Mouse (Mus musculus) heart, adult 11 months (tissue): Measurements from ENCODE around the gene Faf2.

ENCODE experiments used
- DNase-seq: peaks from one replicate; pipeline ENCODE4 v3.0.0; 2022

Faf2 gene

DNA sequence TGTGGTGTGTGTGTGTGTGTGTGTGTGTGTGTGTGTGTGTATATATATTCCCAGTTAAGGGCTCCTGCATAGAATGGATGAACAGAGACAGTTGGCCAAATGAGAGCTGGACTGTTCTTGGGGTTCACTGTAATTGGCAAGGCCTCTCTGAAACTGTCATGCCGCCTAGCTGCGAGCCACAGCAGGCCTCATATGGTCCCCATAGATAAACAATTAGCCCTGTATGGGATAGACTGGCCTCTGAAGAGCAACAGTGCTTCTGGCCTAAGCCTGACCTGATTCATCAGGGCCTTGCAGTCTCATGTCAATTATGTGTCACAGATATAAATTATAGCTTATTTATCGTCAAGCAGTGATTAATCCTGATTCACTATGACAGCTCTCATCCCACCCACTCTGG is 13.6 kb upstream of the Faf2 start:
- DNase-seq, result no peak

DNA sequence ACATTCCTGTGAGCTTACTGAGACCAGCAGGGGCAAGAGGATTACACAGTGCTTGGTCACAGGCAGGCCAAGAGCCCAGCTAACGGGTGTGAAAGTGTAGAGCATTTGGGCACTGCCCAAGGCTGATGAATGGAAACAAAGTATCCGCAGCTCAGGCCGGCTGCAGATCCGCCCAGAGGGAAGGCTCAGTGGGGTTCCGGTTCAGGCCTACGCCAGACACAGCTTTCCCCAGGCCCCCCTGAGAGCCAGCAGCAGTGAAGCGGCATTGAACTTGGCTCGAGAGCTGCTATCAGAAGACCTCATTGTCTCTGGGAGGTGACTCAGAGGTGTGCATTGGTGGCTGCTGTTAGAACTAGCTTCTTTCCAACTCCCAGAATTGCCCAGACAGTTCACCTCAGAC is 12.9 kb upstream of the Faf2 start:
- DNase-seq, result peak; percentile 96

DNA sequence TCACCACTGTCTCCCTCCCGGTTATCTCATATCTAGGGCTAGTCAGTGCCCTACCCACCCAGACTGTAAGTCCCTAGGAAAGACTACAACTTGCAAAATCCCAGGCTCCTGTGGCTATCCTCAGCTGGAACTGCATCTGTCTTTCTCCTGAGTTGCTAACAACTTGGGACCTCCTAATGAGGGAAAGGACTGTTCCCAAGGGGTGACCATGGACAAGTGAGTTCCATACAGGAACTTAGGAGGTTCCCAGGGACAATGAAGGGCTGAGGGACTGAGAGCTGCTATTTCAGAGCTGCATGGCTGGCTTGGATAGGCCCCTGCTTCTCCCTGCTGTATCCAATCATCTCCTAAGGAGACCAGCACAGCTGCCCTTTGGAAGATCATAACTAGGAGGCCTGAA is 12.3 kb upstream of the Faf2 start:
- peak; percentile 91 for DNase-seq

DNA sequence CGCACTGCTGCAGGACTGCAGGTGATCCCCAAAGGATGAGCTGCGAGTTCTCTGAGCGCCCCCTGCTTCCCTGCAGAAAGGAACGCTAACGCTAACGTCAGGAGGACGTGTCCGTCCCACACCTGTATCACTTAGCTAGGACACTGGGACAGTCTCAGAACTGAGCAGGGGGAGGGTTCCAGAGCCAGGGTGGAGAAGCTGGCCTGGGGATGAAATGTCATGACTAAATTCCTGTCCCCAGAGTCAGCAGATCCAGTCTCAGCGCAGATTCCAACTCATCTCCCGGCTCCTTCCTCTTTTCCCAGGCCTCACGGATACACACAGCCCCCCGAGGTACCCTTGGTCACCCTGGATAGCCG is 11.0 kb upstream of the Faf2 start:
- no peak for DNase-seq

DNA sequence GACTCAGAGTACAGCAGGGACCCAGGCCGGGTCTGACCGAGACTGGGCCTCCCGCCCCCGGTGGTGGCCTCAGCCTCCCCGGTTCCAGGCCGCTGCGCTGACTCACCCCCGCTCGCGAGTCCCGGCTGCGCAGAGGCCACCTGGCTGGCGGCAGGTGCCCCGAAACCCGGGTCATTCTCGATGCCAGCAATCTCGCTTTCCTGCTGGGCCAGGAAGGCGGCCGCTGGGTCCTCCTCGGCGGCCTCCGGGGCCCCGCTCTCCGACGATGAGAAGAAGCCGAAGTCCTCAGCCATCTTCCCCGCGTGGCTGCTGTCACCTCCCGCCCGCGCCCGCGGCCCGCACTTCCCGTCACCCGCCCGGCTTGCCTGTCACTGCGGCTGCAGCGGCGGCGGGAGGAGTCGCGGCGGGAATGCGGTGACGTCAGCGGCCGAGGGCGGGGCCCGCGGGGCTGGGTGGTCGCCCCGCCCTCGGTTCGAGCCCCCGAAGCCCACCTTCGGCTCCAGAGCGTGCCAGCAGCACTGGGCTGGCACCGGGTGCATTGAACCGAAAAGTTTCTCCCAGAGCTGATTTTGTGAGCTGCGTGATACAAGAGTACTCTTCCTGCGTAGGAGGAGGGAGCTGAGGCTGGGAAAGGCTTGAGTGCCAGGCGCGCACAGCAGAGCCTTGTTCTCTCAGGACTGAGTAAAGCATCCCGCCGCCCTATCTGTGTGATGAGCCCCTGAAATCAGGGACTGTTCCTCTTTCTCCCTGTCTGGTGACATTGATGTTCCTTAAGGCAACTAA is 10.4 kb upstream of the Faf2 start, which contains the start of gene Cltb:
Cltb (minus strand) TSS at position 373 of the 783 bp plus-strand sequence.
- DNase-seq, result peak; percentile 99

DNA sequence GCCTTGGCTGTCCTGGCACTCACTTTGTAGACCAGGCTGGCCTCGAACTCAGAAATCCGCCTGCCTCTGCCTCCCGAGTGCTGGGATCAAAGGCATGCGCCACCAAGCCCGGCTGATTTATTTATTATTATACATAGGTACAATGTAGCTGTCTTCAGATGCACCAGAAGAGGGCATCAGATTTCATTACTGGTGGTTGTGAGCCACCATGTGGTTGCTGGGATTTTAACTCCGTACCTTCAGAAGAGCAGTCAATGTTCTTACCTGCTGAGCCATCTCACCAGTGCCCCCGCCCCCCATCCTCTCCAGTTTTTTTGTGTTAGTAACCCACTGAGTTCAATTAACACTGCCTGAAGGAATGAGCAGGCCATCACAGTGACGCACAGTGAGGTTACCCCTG is 8.4 kb upstream of the Faf2 start:
- DNase-seq, result peak; percentile 87

DNA sequence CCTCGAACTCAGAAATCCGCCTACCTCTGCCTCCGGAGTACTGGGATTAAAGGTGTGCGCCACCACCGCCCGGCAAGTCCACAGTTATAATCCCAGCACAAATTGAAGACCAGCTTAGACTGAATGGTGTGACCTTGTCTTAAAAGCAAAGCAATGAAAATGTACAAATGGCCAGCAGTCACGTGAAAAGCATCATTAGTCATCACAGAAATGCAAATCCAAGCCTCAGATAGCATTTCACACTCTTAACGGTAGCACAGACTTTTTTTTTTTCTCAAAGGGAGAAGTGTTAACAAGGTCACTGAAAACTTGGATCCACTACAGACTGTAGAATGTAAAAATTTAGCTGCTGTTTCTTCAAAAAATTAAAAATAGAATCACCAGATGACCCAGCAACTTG is 5.3 kb upstream of the Faf2 start:
- DNase-seq, result no peak

DNA sequence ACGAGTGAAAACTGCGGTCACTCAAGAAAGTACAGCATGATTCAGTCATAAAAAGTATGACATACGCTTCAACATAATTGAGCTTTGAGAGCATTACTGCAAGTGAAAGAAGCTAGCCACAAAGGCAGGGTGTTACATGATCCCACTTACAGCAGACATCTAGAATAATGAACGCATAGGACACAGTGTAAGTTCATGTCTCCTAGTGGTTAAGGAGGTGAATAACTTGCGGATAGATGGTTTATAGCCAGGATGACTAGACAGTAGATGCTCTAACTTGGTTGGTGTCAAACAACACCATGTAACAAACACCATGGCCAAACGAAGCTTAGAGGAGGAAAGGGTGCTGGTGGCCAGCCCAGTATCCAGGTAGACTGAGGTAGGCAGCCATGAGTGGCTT is 4.6 kb upstream of the Faf2 start:
- DNase-seq, result no peak

DNA sequence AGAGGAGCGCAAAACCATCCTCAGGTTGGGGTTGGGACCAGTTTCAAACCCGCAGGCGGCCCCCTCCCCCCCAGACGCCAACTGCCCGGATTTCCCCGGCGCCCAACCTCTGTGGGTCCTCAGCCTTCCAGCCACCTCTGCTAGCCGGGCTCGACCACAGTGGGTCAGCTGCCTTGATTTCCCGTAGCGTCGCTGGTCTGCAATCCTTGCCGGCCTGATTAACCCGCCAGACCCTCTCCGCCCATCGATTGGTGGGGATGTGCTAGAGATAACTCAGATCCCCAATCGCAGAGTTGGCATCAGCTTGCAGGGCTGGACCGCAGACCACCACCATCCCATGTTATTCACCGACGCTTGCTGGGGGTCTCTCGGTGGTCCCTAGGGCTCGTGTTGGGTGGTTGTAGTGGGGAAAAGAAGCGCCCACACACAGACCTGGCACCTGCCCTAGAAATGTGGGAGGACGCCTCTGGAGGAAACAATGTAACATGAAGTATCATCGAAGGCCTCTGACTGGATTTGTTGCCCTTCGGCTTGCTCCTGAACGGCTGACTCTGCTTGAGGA is 457 bp downstream of the Faf2 start:
- no peak for DNase-seq

DNA sequence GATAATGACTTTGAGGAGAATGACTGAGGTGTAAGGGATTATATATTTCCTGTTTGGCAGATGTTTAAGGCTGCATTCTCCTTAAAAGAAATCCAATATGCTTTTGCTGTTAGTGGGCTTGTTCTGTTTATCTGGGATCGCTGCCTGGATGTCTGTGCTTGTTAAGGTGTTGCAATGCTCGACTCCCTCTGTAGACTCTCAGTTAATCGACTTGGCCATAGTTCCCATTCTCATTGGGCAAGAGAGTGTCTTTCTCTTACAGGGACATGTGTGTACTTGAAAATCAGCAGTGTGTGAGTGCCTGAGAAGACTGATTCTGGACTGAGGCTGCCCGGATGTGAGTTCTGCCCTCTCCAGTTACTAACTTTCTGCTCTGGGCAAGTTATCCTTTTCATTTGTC is 7.5 kb downstream of the Faf2 start:
- no peak for DNase-seq

DNA sequence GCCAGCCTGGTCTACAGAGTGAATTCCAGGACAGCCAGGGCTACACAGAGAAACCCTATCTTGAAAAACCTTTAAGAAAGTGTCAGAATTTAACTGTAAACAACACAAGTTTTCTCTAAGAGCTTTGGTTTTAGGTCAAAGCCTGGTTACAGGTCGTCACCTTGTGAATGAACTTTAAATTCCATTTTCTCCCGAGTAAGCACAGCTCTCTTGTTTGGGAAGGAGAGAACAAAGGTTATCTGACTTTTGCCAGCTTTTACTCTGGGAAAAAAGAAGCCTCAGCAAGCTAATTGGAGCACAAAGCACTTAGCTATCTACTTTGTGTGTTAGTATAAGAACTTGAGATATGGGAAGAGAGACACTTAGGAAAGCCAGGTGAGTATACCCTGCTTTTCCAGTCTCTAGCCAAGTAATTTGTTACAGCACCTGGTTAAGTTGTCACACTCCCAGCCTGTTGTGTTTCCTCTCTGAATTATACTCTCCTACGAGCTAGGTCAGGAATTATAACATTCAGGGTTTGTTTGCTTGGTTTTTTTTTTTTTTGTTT is 11.2 kb downstream of the Faf2 start:
- DNase-seq, result no peak

GRCm38 (mm10) chr13:54635011-54635410 is 13.4 kb downstream of the Faf2 start:
- DNase-seq, result no peak

DNA sequence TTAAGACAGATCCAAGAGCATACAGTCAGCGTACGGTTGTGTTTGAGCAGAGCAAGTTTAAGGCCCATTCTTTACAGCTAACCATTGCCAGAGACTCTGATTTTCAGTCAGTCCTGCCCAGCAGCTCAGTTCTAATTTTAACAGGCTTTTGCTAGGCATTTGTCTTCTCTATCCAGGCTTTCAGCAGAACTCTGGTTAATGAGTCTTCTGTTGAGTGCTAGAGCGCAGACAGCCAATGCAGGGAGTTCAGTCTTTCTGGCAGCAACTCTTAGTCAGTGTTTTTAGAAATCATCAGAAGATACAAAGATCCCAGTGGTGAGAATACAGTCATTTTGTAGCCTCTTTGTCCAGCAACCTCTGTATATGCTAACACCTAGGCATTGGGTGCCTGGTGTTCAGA is 28.9 kb downstream of the Faf2 start:
- no peak for DNase-seq

DNA sequence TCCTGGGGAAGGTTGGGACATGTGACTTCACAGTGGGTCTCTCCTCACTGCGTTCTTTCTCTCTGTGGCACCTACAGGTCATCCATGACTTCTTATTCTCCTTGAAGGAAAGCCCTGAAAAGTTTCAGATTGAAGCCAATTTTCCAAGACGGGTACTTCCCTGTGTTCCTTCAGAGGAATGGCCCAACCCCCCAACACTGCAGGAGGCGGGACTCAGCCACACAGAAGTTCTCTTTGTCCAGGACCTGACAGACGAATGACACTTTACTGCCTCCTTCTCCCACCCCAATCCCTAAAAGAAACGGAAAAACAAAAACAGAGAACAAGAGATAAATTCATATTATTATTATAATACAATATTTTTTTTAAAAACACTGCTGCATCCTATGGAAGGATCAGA is 39.3 kb downstream of the Faf2 start:
- DNase-seq, result no peak

GRCm38 (mm10) chr13:54661358-54661757 is 39.8 kb downstream of the Faf2 start:
- no peak for DNase-seq

DNA sequence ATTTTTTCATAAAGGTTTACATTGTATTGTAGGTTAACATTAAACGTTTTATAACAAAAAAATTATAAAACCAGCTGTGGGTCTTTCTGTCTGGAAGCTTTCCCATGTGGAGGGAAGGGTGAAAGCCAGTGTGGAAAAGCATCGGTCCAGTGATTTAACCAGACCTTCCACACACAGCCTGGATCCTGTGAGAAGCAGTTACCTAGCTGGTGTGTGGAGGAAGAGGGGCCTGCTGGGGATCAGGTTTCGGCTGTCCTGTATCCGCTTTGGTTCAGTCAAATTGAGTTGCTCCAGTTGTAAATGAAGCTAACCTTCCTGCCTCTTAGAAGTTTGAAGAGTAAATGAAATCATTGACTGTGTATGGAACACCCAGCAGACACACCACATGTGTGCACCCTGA is 42.4 kb downstream of the Faf2 start:
- DNase-seq, result no peak

DNA sequence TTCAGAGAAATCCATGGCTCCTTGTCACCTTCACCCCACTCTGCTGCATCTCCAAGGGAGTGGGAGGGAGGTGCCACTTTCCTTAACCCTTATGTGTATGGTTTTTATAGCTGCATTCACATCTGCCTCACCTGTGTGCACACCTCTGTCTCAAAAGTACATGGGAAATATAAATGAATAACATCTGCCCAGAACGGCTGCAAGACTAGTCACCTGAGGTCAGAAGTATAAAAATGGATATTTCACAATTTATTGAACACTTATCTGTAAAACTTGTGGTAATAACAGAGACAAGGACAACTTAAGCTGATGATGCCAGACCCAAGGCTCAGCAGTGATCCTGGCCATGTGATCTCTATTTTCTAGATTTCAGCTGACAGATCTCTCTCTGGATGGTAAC is 42.9 kb downstream of the Faf2 start:
- no peak for DNase-seq

GRCm38 (mm10) chr13:54665062-54665461 is 43.5 kb downstream of the Faf2 start:
- DNase-seq, result no peak

- DNase-seq, result no peak
These were observed 48.9 kb downstream of the Faf2 start for GRCm38 (mm10) chr13:54670491-54670890.

- DNase-seq, result no peak
These were observed 54.5 kb downstream of the Faf2 start for GRCm38 (mm10) chr13:54675895-54676590.

DNA sequence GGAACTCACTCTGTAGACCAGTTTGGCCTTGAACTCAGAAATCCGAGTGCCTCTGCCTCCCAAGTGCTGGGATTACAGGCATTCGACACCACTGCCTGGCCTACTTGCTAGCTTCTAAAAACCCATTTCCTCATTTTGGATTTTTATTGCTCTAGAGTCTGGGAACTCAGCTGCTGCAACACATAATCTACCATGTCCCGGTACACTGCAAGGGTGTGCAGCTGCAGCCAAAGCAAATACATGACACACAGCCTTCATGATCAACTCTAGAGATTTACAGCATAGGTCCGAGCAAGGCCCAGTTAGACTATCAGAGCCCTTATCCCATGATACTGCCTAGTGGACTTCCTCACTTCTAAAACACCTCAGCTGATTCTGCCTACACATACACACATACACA is 56.7 kb downstream of the Faf2 start:
- no peak for DNase-seq

GRCm38 (mm10) chr13:54680184-54680853 is 58.7 kb downstream of the Faf2 start:
- no peak for DNase-seq

GRCm38 (mm10) chr13:54681291-54681690 is 59.7 kb downstream of the Faf2 start:
- no peak for DNase-seq

DNA sequence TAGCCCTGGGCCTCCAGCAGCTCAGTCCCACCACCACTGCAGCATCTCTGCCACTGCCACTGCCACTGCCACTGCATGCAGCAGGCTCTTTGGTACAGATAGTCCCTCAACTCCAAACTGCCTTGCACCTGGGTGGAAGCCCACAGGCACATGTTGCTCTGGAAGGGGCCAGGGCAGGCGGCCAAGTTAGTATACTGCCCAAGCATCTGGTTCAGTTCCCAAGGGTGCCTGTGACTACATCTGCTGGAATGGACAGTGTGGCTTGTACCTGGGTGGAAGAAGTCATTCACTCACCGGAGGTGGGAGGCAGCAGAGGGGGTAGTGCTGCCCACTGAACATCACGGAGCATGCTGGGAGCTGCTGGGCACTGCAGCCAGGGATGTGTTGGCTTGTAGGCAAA is 61.7 kb downstream of the Faf2 start:
- DNase-seq, result no peak
